Mouse (Mus musculus): ENCODE data around the gene Lmtk2. TPM values are rescaled to one million over a fixed set of nuclear protein-coding genes. Genes with fewer than 3 reads are reported as not detected.
A peak's percentile ranks its signal among the peaks of the same experiment; 100 is the strongest.

Gene Lmtk2
- polyA plus RNA-seq, 1 experiment from 2014 or later: 4.9 TPM

DNA sequence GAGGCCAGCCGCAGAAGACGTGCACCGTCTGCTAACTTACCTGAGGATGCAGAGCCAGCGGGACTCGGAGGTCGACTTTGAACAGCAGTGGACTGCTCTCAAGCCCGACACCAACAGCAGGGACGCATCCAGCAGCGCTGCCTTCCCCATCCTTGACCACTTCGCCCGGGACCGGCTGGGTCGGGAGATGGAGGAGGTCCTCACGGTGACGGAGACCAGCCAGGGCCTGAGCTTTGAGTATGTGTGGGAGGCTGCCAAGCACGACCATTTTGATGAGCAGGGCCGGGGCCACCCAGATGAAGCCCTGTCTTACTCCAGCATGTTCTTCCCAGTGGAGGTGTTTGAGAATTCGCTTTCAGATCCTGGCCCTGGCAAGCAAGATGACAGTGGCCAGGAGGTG, 73.4 kb downstream of the Lmtk2 start:
- no peak overlapping the region for H3K4me2 ChIP-seq (ENCODE audit: low read length)
- no peak for ATAC-seq (replicated peaks; ENCODE audit: low FRiP score, low read depth)
- no peaks in the 10 kb centered on the region for H3K4me1 ChIP-seq (replicated peaks; ENCODE audit: insufficient read depth, low read length)
- no peak for DNase-seq (ENCODE audit: low spot score)
- H3K9me3 ChIP-seq (replicated peaks; ENCODE audit: low read length): no peaks in the 10 kb centered on the region
- H3K9ac ChIP-seq (ENCODE audit: low read depth, low read length): no peak overlapping the region
- H3K4me3 ChIP-seq (replicated peaks; ENCODE audit: low read depth, low read length): no peak overlapping the region
- H3K36me3 ChIP-seq (ENCODE audit: insufficient read depth, low read length): peaks cover 39% of the 10 kb centered on the region
- no peak overlapping the region for H3K27ac ChIP-seq
- no peaks in the 10 kb centered on the region for H3K27me3 ChIP-seq (ENCODE audit: insufficient read depth, low read length)
- 84% methylated on average over 18 of the region's 18 CpGs for WGBS
- no peak for TF ChIP-seq CTCF (IDR thresholded peaks at IDR 0.05; ENCODE audit: low read depth)

DNA sequence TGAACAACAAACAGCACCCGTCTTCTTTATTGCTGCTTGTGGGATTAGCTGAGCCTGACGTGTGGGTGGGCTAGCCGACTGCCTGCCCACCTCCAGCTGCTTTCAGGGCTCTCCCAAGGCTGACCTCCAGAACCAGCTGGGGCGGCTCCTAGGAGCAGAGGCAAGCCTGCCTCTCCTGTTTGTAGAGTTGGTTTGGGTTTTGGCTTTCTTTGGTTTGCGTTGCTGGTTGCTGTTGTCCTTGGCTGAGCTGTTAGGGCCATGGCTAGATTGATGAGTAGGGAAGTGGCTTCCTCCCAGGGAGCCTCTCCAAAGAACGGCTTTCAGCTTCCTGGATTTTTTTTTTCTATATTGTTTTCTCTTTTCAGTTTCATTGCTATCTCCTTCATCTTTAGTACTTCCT, 78.0 kb downstream of the Lmtk2 start:
- H3K4me3 ChIP-seq (replicated peaks; ENCODE audit: low read depth, low read length): no peak overlapping the region
- H3K9me3 ChIP-seq (replicated peaks; ENCODE audit: low read length): no peaks in the 10 kb centered on the region
- DNase-seq (ENCODE audit: low spot score): peak; percentile 27
- H3K27ac ChIP-seq: 0 out of 2 replicates have a peak overlapping the region, but pooled peaks have one; percentile 16
- no peak overlapping the region for H3K9ac ChIP-seq (ENCODE audit: low read depth, low read length)
- no peak for TF ChIP-seq CTCF (IDR thresholded peaks at IDR 0.05; ENCODE audit: low read depth)
- H3K4me1 ChIP-seq (replicated peaks; ENCODE audit: insufficient read depth, low read length): no peaks in the 10 kb centered on the region
- no peak overlapping the region for H3K4me2 ChIP-seq (ENCODE audit: low read length)
- H3K27me3 ChIP-seq (ENCODE audit: insufficient read depth, low read length): no peaks in the 10 kb centered on the region
- peaks cover 33% of the 10 kb centered on the region for H3K36me3 ChIP-seq (ENCODE audit: insufficient read depth, low read length)
- no peak for ATAC-seq (replicated peaks; ENCODE audit: low FRiP score, low read depth)
- 38% methylated on average over 6 of the region's 6 CpGs for WGBS

DNA sequence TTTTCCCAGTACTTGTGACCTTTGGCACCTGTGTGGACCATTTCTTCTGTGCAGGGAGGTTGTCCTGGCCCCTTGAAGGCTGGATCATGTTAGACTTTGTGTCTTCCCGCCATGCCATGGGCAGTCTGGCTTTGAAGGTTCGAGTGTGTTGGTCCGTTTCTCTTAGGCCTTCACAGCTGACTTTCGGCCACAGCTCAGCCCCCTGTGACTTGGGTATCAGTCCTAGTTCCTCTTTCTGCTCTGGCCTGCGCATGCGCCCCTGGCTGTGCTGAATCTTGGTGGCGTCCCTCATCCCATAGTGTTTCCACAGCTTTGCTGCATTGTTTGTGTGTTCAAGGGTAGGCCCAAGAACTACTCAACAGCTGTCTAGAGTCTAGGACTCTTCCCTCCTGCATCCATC, 81.0 kb downstream of the Lmtk2 start:
- Histone ChIP-seq H3K27ac (no peak overlapping the region), H3K4me1 (replicated peaks; ENCODE audit: insufficient read depth, low read length) (no peaks in the 10 kb centered on the region), H3K36me3 (ENCODE audit: insufficient read depth, low read length) (peaks cover 12% of the 10 kb centered on the region; the same call in 1 of the 2 replicates), H3K27me3 (ENCODE audit: insufficient read depth, low read length) (no peaks in the 10 kb centered on the region), H3K9ac (ENCODE audit: low read depth, low read length) (no peak overlapping the region), H3K4me3 (replicated peaks; ENCODE audit: low read depth, low read length) (no peak overlapping the region), H3K9me3 (replicated peaks; ENCODE audit: low read length) (no peaks in the 10 kb centered on the region), H3K4me2 (ENCODE audit: low read length) (no peak overlapping the region)
- no peak for DNase-seq (ENCODE audit: low spot score)
- WGBS: 94% methylated on average over 7 of the region's 7 CpGs
- ATAC-seq (replicated peaks; ENCODE audit: low FRiP score, low read depth): no peak
- TF ChIP-seq CTCF (IDR thresholded peaks at IDR 0.05; ENCODE audit: low read depth): no peak

DNA sequence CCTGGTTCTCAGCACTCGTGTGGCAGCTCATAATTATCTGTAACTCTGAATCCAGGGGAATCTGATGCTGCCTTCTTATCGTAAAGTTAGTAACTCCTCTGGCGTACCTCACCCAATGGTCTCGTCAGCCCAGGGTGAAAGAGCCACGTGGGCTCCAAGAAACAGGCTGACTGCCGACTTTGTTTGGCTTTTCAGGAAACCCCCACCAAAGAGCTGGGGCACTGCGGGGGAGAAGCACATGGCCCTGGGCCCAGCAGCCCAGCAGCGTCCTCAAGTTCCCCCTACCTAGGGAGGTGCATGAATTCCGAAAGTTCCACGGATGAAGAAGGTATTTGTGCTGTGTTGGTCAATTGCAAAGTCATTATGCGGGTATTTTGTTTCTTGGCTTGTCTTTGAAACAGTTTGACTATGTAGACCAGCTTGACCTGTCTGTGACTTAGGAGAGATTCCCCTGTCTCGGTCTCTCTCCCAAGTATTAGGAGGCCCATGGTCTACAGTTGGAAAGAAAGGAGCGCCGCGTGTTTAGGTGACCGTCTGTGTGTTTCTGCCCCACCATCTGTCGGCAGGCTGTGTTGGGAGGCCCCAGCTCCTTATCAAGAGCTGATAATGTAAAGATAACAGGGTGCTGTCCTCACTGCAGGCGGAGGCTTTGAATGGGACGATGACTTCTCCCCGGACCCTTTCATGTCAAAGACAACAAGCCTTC, 82.5 kb downstream of the Lmtk2 start:
- no peak overlapping the region for H3K27ac ChIP-seq
- H3K4me3 ChIP-seq (replicated peaks; ENCODE audit: low read depth, low read length): no peak overlapping the region
- no peaks in the 10 kb centered on the region for H3K4me1 ChIP-seq (replicated peaks; ENCODE audit: insufficient read depth, low read length)
- ATAC-seq (replicated peaks; ENCODE audit: low FRiP score, low read depth) (no peak), DNase-seq (ENCODE audit: low spot score) (no peak)
- WGBS: 71% methylated on average over 20 of the region's 20 CpGs
- TF ChIP-seq CTCF (IDR thresholded peaks at IDR 0.05; ENCODE audit: low read depth): no peak
- H3K9me3 ChIP-seq (replicated peaks; ENCODE audit: low read length): no peaks in the 10 kb centered on the region
- H3K9ac ChIP-seq (ENCODE audit: low read depth, low read length): no peak overlapping the region
- H3K27me3 ChIP-seq (ENCODE audit: insufficient read depth, low read length): no peaks in the 10 kb centered on the region
- H3K36me3 ChIP-seq (ENCODE audit: insufficient read depth, low read length): peaks cover 11% of the 10 kb centered on the region; the same call in 1 of the 2 replicates
- no peak overlapping the region for H3K4me2 ChIP-seq (ENCODE audit: low read length)

DNA sequence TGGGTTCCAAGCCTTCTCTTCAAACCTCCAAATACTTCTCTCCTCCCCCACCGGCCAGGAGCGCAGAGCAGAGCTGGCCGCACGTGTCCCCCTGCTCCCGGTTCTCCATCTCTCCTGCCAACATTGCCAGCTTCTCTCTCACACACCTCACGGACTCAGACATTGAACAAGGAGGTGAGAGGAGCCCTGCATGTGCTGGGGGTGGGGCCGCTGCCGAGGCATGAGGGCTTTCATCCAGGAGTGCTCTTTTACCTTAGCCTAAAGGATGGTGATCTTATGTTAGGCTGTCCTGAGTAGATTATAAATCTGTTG, 83.0 kb downstream of the Lmtk2 start:
- no peaks in the 10 kb centered on the region for H3K4me1 ChIP-seq (replicated peaks; ENCODE audit: insufficient read depth, low read length)
- 73% methylated on average over 8 of the region's 8 CpGs for WGBS
- peaks cover 12% of the 10 kb centered on the region; the same call in 1 of the 2 replicates for H3K36me3 ChIP-seq (ENCODE audit: insufficient read depth, low read length)
- DNase-seq (ENCODE audit: low spot score): no peak
- H3K4me2 ChIP-seq (ENCODE audit: low read length): no peak overlapping the region
- TF ChIP-seq CTCF (IDR thresholded peaks at IDR 0.05; ENCODE audit: low read depth): no peak
- no peak overlapping the region for H3K4me3 ChIP-seq (replicated peaks; ENCODE audit: low read depth, low read length)
- H3K9me3 ChIP-seq (replicated peaks; ENCODE audit: low read length): no peaks in the 10 kb centered on the region
- H3K9ac ChIP-seq (ENCODE audit: low read depth, low read length): no peak overlapping the region
- no peak for ATAC-seq (replicated peaks; ENCODE audit: low FRiP score, low read depth)
- H3K27ac ChIP-seq: no peak overlapping the region
- no peaks in the 10 kb centered on the region for H3K27me3 ChIP-seq (ENCODE audit: insufficient read depth, low read length)

DNA sequence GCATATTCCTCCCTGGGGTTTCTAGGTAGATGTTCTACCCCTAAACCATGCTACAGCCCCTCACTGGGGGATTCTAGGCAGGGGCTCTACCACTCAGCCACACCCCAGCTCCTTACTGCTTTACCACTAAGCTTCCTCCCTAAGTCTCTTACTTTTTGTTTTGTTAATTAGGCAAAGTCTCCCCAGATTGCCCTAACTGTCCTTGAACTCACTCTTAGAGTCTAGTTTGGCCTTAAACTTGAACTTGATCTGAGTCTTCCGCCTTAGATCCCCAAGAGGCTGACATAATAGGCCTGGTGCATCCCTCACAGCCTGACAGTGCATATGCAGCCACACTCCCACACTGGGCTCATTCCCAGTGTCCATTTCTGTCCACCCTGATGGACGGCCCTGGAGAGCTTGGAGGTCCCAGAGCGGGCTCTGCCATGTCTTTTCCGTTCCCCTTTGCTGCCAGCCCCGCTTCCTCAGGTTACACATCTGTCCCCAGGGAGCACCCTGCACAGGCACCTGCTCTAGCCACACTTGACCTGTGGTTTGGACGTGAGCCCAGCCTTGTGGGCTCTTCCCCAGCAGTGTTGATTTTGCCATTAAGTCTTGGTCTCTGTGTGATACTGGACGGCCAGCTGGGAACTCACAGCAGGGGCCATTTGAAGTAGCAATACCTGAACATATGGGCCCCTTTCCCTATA, 83.6 kb downstream of the Lmtk2 start:
- TF ChIP-seq CTCF (IDR thresholded peaks at IDR 0.05; ENCODE audit: low read depth): no peak
- H3K4me2 ChIP-seq (ENCODE audit: low read length): no peak overlapping the region
- no peak overlapping the region for H3K9ac ChIP-seq (ENCODE audit: low read depth, low read length)
- no peaks in the 10 kb centered on the region for H3K9me3 ChIP-seq (replicated peaks; ENCODE audit: low read length)
- H3K36me3 ChIP-seq (ENCODE audit: insufficient read depth, low read length): peaks cover 18% of the 10 kb centered on the region; the same call in 1 of the 2 replicates
- 0 out of 2 replicates have a peak overlapping the region, but pooled peaks have one; percentile 16 for H3K27ac ChIP-seq
- no peaks in the 10 kb centered on the region for H3K27me3 ChIP-seq (ENCODE audit: insufficient read depth, low read length)
- DNase-seq (ENCODE audit: low spot score) (peak; percentile 25), ATAC-seq (replicated peaks; ENCODE audit: low FRiP score, low read depth) (0 out of 2 replicates have a peak, but pooled peaks have one; percentile 21)
- no peaks in the 10 kb centered on the region for H3K4me1 ChIP-seq (replicated peaks; ENCODE audit: insufficient read depth, low read length)
- WGBS: 42% methylated on average over 7 of the region's 7 CpGs
- no peak overlapping the region for H3K4me3 ChIP-seq (replicated peaks; ENCODE audit: low read depth, low read length)

Data from kidney, postnatal 0 days (tissue).